Mouse (Mus musculus) cortical plate, adult 2 months (tissue): ENCODE results near the gene Zdhhc14.

Experiments used
- CTCF ChIP-seq: fragments of 200-500 bp; IDR thresholded peaks from 2 replicates; pipeline ENCODE4 v1.5.1; 2011; ENCODE audit warnings: mild to moderate bottlenecking, control low read depth, low read length; ENCODE audit not compliant: insufficient read depth; ENCODE audit errors: extremely low read depth
- POLR2A ChIP-seq: fragments of 200-500 bp; IDR thresholded peaks from 2 replicates; pipeline ENCODE4 v1.6.1; 2011; ENCODE audit warnings: mild to moderate bottlenecking, low read length, control low read depth; ENCODE audit not compliant: insufficient read depth; ENCODE audit errors: extremely low read depth

GRCm38 (mm10) chr17:5542177-5542576 lies 49.8 kb downstream of the Zdhhc14 start:
- TF ChIP-seq POLR2A (no peak), CTCF (no peak)
